Mouse (Mus musculus): ENCODE results near the gene Birc6.

DNA sequence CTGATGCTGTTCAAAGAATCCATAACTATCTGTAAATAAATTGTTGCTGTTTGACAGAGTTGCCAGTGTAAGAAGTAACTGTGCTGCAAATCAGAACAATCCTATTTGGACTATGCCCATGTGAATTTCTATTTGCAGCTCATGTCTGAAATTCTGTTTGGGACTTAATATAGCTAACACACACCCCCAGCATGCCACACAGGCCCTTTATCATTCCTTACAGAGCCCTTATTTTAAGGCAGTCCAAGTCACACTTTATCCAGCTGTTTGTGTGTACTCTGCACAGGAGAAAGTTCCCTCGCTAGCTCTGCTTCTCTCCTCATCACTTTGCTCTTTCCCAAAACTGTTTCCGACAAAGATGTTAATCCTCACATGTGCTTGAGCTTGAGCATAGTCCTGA, 15.5 kb downstream of the Birc6 start:
- TF ChIP-seq CTCF (IDR thresholded peaks at IDR 0.05; ENCODE audit: low read depth, low read length) (no peak), POLR2A (IDR thresholded peaks at IDR 0.05; ENCODE audit: extremely low read depth, insufficient read depth, low read length) (no peak)
